Mouse (Mus musculus): ENCODE measurements around the gene Ttc28.

DNA sequence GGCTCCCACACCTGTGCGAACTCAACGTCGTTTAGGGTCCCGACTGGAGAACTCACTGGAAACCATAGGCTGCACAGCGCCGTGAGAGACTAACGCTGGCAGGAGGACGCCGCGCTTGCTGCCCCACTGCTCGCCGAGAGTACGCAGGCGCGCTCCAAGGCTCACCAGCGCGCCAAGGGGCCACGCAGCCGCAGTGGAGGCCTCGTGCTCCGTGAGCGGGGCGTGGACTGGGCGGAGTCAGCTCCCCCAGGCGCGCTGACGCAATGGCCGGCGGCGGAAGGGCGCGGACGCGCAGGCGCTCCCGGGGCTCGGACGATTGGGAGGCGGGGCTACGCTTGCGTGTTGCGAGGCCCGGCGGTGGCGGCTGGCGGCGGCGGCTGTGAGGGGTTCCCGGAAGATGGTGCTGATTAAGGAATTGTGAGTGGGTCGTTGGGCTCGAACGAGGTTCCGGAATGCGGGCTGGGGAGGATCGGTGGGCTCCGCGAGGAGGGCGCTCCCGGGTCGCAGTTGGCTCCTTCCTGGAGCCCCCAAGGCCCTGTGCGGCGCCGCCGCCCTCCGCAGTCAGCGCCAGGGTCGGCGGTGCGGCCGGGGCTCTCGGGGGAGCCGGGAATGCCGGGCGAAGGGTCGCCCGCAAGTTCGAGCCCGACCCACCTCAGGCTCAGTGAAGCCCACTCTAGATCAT, 451.0 kb downstream of the Ttc28 start, which contains the start of gene Pitpnb:
- TF ChIP-seq POLR2A (IDR thresholded peaks at IDR 0.05; ENCODE audit: extremely low read depth, insufficient read depth, low read length) (peak; percentile 89), CTCF (IDR thresholded peaks at IDR 0.05; ENCODE audit: low read depth, low read length) (no peak)
